Mouse (Mus musculus): ENCODE measurements around the gene Lrrc32. TPM values are rescaled to one million over a fixed set of nuclear protein-coding genes. Genes with fewer than 3 reads are reported as not detected.

Lrrc32 gene
- total RNA-seq, 1 experiment: 0.62 TPM

GRCm38 (mm10) chr7:98537210-98537966 is 48.3 kb downstream of the Lrrc32 start:
- Histone ChIP-seq H3K27ac (ENCODE audit: insufficient read depth, low read depth, low read length, poor library complexity, severe bottlenecking) (no peak overlapping the region), H3K4me3 (ENCODE audit: insufficient read depth in 1 of 2, low read depth in 1 of 2, low read length in 2 of 2, poor library complexity in 1 of 2, severe bottlenecking in 1 of 2) (no peak overlapping the region)
- in situ Hi-C loops (cut with MboI; ENCODE audit: low sequenced_read_pairs in 2 of 2, unreplicated experiment in 2 of 2): no loop called here

DNA sequence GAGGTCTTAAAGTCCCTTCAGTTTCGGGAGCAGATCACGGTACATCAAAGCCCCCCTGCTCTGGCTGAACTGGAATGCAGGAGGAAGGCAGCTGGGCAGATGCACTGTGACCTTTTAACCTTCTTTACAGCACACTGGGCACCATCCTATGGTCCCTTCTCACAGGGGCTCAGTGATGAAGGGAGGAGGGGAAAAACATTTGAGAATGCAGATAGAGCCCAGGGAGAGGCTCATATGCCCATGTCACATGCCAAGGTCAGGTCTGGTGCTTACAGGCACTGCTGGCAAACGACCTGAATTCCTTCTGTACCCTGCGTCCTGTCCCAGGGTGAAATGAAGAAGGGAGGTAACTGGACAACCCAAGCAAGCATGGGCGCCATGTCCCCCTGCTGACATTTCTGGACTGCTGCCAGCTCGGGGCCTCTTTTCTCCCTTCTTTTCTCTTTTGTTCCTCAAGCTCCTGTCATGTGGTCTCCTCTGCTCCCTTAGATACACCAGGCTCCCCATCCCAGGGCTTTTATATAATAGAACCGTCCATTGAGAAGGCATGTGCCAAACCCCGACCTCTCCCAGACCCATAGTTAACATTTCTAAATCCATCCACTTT is 49.0 kb downstream of the Lrrc32 start:
- no peaks in the 10 kb centered on the region for H3K4me1 ChIP-seq (ENCODE audit: control insufficient read depth in 2 of 2, insufficient read depth in 2 of 2, low read length in 2 of 2, poor library complexity in 1 of 2)
- no peaks in the 10 kb centered on the region for H3K9me3 ChIP-seq (ENCODE audit: control insufficient read depth, insufficient read depth, low read depth, low read length)
- no peaks in the 10 kb centered on the region for H3K36me3 ChIP-seq (ENCODE audit: control insufficient read depth, insufficient read depth, low read length, poor library complexity, severe bottlenecking)
- DNase-seq (ENCODE audit: low read depth, low spot score): no peak
- H3K9ac ChIP-seq (ENCODE audit: insufficient read depth, low read depth, low read length, poor library complexity, severe bottlenecking): no peak overlapping the region
- H3K27ac ChIP-seq (ENCODE audit: insufficient read depth, low read depth, low read length, poor library complexity, severe bottlenecking): no peak overlapping the region
- no peak overlapping the region for H3K4me3 ChIP-seq (ENCODE audit: insufficient read depth in 1 of 2, low read depth in 1 of 2, low read length in 2 of 2, poor library complexity in 1 of 2, severe bottlenecking in 1 of 2)
- in situ Hi-C loops (cut with MboI; ENCODE audit: low sequenced_read_pairs in 2 of 2, unreplicated experiment in 2 of 2): no loop called here
- TF ChIP-seq ZNF384 (IDR thresholded peaks at IDR 0.05; ENCODE audit: low read depth, low read length): no peak
- no peak for TF ChIP-seq HCFC1 (IDR thresholded peaks at IDR 0.05; ENCODE audit: borderline replicate concordance, insufficient read depth, low read length)
- TF ChIP-seq CHD2 (IDR thresholded peaks at IDR 0.05; ENCODE audit: low read depth, low read length): no peak
- TF ChIP-seq MAFK (IDR thresholded peaks at IDR 0.05; ENCODE audit: insufficient read depth, low read depth, low read length): no peak
- TF ChIP-seq ZC3H11A (IDR thresholded peaks at IDR 0.05; ENCODE audit: borderline replicate concordance, low read depth, low read length): no peak

More at GRCm38 (mm10) chr7:98537210-98537966, 48.3 kb downstream of the Lrrc32 start:
- TF ChIP-seq ZC3H11A (IDR thresholded peaks at IDR 0.05; ENCODE audit: borderline replicate concordance, low read depth, low read length): no peak
- no peak for TF ChIP-seq ZNF384 (IDR thresholded peaks at IDR 0.05; ENCODE audit: low read depth, low read length)
- TF ChIP-seq HCFC1 (IDR thresholded peaks at IDR 0.05; ENCODE audit: borderline replicate concordance, insufficient read depth, low read length): no peak
- no peak for TF ChIP-seq MAFK (IDR thresholded peaks at IDR 0.05; ENCODE audit: insufficient read depth, low read depth, low read length)
- no peak for TF ChIP-seq CHD2 (IDR thresholded peaks at IDR 0.05; ENCODE audit: low read depth, low read length)
- no peak for DNase-seq (ENCODE audit: low read depth, low spot score)
- Histone ChIP-seq H3K9me3 (ENCODE audit: control insufficient read depth, insufficient read depth, low read depth, low read length) (no peaks in the 10 kb centered on the region), H3K4me1 (ENCODE audit: control insufficient read depth in 2 of 2, insufficient read depth in 2 of 2, low read length in 2 of 2, poor library complexity in 1 of 2) (no peaks in the 10 kb centered on the region), H3K9ac (ENCODE audit: insufficient read depth, low read depth, low read length, poor library complexity, severe bottlenecking) (no peak overlapping the region), H3K36me3 (ENCODE audit: control insufficient read depth, insufficient read depth, low read length, poor library complexity, severe bottlenecking) (no peaks in the 10 kb centered on the region)

DNA sequence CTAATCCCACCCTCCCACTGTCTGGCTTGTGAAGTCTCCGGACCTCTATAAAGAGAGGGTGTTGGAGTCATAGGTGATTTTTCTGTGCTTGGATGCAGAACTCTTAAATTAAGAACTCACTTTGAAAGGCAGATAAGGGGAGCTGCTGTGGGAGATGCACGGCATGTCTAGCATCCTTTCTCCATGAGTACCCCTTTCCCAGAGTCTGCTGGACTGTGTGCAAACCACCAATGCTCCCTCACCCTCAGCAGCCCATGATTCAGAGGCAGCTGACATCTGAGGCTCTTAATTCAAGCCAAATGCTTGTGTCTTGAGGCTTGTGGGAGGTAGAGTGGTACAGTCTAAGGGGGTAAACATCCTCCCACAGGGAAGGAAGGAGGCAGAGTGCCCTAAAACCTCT is 51.8 kb downstream of the Lrrc32 start:
- H3K27ac ChIP-seq (ENCODE audit: insufficient read depth, low read depth, low read length, poor library complexity, severe bottlenecking): no peak overlapping the region
- TF ChIP-seq ZC3H11A (IDR thresholded peaks at IDR 0.05; ENCODE audit: borderline replicate concordance, low read depth, low read length): no peak

DNA sequence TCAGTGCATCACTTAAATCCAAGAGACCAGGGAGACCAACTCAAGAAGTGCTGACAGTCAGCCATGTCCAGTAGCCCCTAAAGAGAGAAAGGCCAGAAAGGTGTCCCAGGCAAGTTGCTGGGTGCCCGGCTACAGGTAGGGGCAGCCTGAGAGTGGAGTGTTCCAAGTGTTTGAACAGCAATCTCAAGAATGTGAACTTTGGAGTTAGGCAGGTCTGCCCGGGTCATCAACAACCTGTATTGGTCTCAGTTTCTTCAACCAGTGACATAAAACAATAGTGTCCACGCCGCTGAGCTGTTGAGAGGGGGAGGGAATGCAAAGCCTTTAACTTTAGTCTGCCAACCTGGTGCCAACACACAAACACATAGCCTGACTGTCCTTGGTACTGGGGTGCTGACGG is 52.5 kb downstream of the Lrrc32 start:
- no peak overlapping the region for H3K4me3 ChIP-seq (ENCODE audit: insufficient read depth in 1 of 2, low read depth in 1 of 2, low read length in 2 of 2, poor library complexity in 1 of 2, severe bottlenecking in 1 of 2)
- DNase-seq (ENCODE audit: low read depth, low spot score): no peak
- no peak for TF ChIP-seq MAFK (IDR thresholded peaks at IDR 0.05; ENCODE audit: insufficient read depth, low read depth, low read length)
- no peak for TF ChIP-seq ZNF384 (IDR thresholded peaks at IDR 0.05; ENCODE audit: low read depth, low read length)
- TF ChIP-seq CHD2 (IDR thresholded peaks at IDR 0.05; ENCODE audit: low read depth, low read length): no peak
- no peak for TF ChIP-seq HCFC1 (IDR thresholded peaks at IDR 0.05; ENCODE audit: borderline replicate concordance, insufficient read depth, low read length)
- no peak for TF ChIP-seq ZC3H11A (IDR thresholded peaks at IDR 0.05; ENCODE audit: borderline replicate concordance, low read depth, low read length)
- peaks cover 2 to 9% of the 10 kb centered on the region in 2 experiments; a peak in 1 of 4 replicates for H3K4me1 ChIP-seq (ENCODE audit: control insufficient read depth in 2 of 2, insufficient read depth in 2 of 2, low read length in 2 of 2, poor library complexity in 1 of 2)
- no peak overlapping the region for H3K9ac ChIP-seq (ENCODE audit: insufficient read depth, low read depth, low read length, poor library complexity, severe bottlenecking)
- no peaks in the 10 kb centered on the region for H3K9me3 ChIP-seq (ENCODE audit: control insufficient read depth, insufficient read depth, low read depth, low read length)
- in situ Hi-C loops (cut with MboI; ENCODE audit: low sequenced_read_pairs in 2 of 2, unreplicated experiment in 2 of 2): no loop called here
- H3K36me3 ChIP-seq (ENCODE audit: control insufficient read depth, insufficient read depth, low read length, poor library complexity, severe bottlenecking): no peaks in the 10 kb centered on the region
- no peak overlapping the region for H3K27ac ChIP-seq (ENCODE audit: insufficient read depth, low read depth, low read length, poor library complexity, severe bottlenecking)

More for the DNA sequence above, 51.8 kb downstream of the Lrrc32 start:
- H3K9ac ChIP-seq (ENCODE audit: insufficient read depth, low read depth, low read length, poor library complexity, severe bottlenecking): no peak overlapping the region
- H3K4me3 ChIP-seq (ENCODE audit: insufficient read depth in 1 of 2, low read depth in 1 of 2, low read length in 2 of 2, poor library complexity in 1 of 2, severe bottlenecking in 1 of 2): no peak overlapping the region
- in situ Hi-C loops (cut with MboI; ENCODE audit: low sequenced_read_pairs in 2 of 2, unreplicated experiment in 2 of 2): no loop called here
- DNase-seq (ENCODE audit: low read depth, low spot score): no peak
- H3K4me1 ChIP-seq (ENCODE audit: control insufficient read depth in 2 of 2, insufficient read depth in 2 of 2, low read length in 2 of 2, poor library complexity in 1 of 2): peaks cover 2 to 9% of the 10 kb centered on the region in 2 experiments; a peak in 1 of 4 replicates
- no peaks in the 10 kb centered on the region for H3K36me3 ChIP-seq (ENCODE audit: control insufficient read depth, insufficient read depth, low read length, poor library complexity, severe bottlenecking)
- no peaks in the 10 kb centered on the region for H3K9me3 ChIP-seq (ENCODE audit: control insufficient read depth, insufficient read depth, low read depth, low read length)
